Mouse (Mus musculus) hindbrain, embryonic 11.5 days (tissue): Measurements from ENCODE around the gene Vmn2r39. TPM values are rescaled to one million over a fixed set of nuclear protein-coding genes. Genes with fewer than 3 reads are reported as not detected.
"Not testable (repeated sequence)": the region's sequence is repeated elsewhere in the genome, so short reads cannot be mapped to it uniquely, and the experiment has no call there.

Experiments
- ATAC-seq: fragments of 200-750 bp; cut with Nextera tagmentation; 2 replicates; pipeline ENCODE4 v1.8.0; 2017; ENCODE audit warnings: mild to moderate bottlenecking, moderate TSS enrichment, moderate library complexity; ENCODE audit not compliant: low FRiP score
- DNase-seq: peaks from one replicate; pipeline ENCODE4 v3.0.0-alpha.2; 2015; ENCODE audit warnings: low spot score
- H3K27ac ChIP-seq: fragments of 300-500 bp; sonication (generic); 2 replicates; pipeline ENCODE4 v1.5.1; 2014; ENCODE audit warnings: mild to moderate bottlenecking, low read depth, low read length
- H3K27me3 ChIP-seq: fragments of 300-500 bp; sonication (generic); 2 replicates; pipeline ENCODE4 v1.6.1; 2014; ENCODE audit warnings: mild to moderate bottlenecking, low read length, moderate library complexity, mixed read lengths; ENCODE audit not compliant: control insufficient read depth, insufficient read depth
- H3K36me3 ChIP-seq: fragments of 300-500 bp; sonication (generic); 2 replicates; pipeline ENCODE4 v1.6.1; 2014; ENCODE audit warnings: mild to moderate bottlenecking, low read length, moderate library complexity, mixed read lengths; ENCODE audit not compliant: control insufficient read depth, insufficient read depth
- H3K4me1 ChIP-seq: fragments of 300-500 bp; sonication (generic); replicated peaks from 2 replicates; pipeline ENCODE4 v1.6.1; 2014; ENCODE audit warnings: low read length, mixed read lengths; ENCODE audit not compliant: control insufficient read depth, insufficient read depth
- H3K4me2 ChIP-seq: fragments of 300-500 bp; sonication (generic); replicated peaks from 2 replicates; pipeline ENCODE4 v1.6.1; 2014; ENCODE audit warnings: mild to moderate bottlenecking, low read depth, low read length
- H3K4me3 ChIP-seq: fragments of 300-500 bp; sonication (generic); 2 replicates; pipeline ENCODE4 v1.5.1; 2014; ENCODE audit warnings: low read depth, low read length
- H3K9ac ChIP-seq: fragments of 300-500 bp; sonication (generic); 2 replicates; pipeline ENCODE4 v1.6.1; 2014; ENCODE audit warnings: low read depth, low read length
- H3K9me3 ChIP-seq: fragments of 300-500 bp; sonication (generic); 2 replicates; pipeline ENCODE4 v1.6.1; 2016; ENCODE audit warnings: low read length; ENCODE audit not compliant: control insufficient read depth
- WGBS: fragments of 180-500 bp; shearing (Covaris S2); extraction: QIAGEN DNeasy Blood & Tissue Kit; methylation state at CpG from one replicate; pipeline ENCODE4 v1.1.7; 2014; 5-methylcytosine and 5-hydroxymethylcytosine counted together
- polyA plus RNA-seq: library from polyadenylated mRNA; unstranded; fragments of >200 nt; fragmentation: Nextera tagmentation; extraction: Ambion mirVana; gene quantifications from 2 replicates; pipeline ENCODE4 v1.2.1, GENCODE M21; 2014

Vmn2r39 gene
- polyA plus RNA-seq = not detected in 2 replicates

DNA sequence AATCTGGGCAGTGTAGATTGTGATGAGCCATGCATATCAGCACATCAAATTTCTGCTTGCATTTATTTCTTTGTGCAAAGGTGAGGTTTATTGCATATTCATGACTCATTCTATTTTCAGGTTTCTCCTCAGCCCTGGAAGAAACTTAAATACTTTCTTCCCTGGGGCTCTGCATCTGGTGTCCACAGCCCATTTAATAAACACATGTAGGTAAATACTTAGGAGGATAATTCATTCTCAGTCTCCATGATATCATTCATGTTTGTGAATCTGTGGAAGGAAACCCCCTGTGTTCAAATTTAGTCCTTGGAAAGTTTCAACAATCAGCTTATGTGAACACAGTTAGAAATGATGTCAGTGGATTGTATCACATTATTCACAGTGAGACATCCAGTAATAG is at the start of gene Vmn2r39:
TSS of gene Vmn2r39 (minus strand) at position 101 of the 400 bp plus-strand sequence.
- not testable (repeated sequence) for H3K9ac ChIP-seq, ATAC-seq, H3K4me1 ChIP-seq, H3K9me3 ChIP-seq, H3K36me3 ChIP-seq, H3K4me2 ChIP-seq, H3K27me3 ChIP-seq, H3K27ac ChIP-seq, H3K4me3 ChIP-seq, DNase-seq

DNA sequence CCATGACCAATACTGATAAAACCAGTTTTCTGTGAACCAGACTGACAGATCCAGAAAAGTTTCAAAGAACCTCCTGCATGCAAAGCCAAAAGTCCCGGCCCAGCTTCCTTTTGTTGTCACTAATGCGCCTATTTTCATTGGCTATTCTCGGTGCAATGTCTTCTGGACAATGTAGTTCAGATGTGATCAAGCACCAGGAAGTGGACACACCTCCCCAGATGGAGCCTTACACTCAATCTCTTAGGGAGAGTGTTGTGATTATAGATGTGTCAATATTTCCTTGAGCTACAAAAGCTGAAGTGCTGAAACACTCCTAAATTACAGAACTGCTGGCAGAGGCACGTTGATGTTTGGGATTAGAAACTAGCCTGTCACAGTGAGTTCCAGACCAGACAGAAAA is 34.8 kb upstream of the Vmn2r39 start:
- not testable (repeated sequence) for ATAC-seq

More for the DNA sequence above, 34.8 kb upstream of the Vmn2r39 start:
- not testable (repeated sequence) for H3K9me3 ChIP-seq, H3K9ac ChIP-seq, DNase-seq, H3K4me2 ChIP-seq, H3K4me1 ChIP-seq, H3K27me3 ChIP-seq, H3K4me3 ChIP-seq, H3K36me3 ChIP-seq, H3K27ac ChIP-seq
- WGBS = 82% methylated on average over 4 of the region's 4 CpGs

Other genes starting within 250 kb of the Vmn2r39 start
- not detected in 2 replicates for gene Vmn2r40, start 99.4 kb downstream of the Vmn2r39 start, polyA plus RNA-seq
- gene Vmn2r38, start 67.1 kb upstream of the Vmn2r39 start, polyA plus RNA-seq = not detected in 2 replicates
- gene Vmn2r37, start 192.9 kb upstream of the Vmn2r39 start, polyA plus RNA-seq = not detected in 2 replicates